Mouse (Mus musculus): ENCODE measurements around the gene Arih1. TPM values are rescaled to one million over a fixed set of nuclear protein-coding genes. Genes with fewer than 3 reads are reported as not detected.
A peak's percentile ranks its signal among the peaks of the same experiment; 100 is the strongest.

The Arih1 gene
- polyA plus RNA-seq, 1 experiment from 2014 or later: 20.4 TPM

- 0% methylated on average over 33 of the region's 34 CpGs for WGBS
Observed at GRCm38 (mm10) chr9:59485511-59486075, 825 bp downstream of the Arih1 start.

GRCm38 (mm10) chr9:59484760-59485159 lies 1.7 kb downstream of the Arih1 start:
- H3K4me3 ChIP-seq (ENCODE audit: low read depth, low read length): peak overlapping the region; percentile 100
- H3K9me3 ChIP-seq (replicated peaks; ENCODE audit: control insufficient read depth, low read length): no peaks in the 10 kb centered on the region
- no peaks in the 10 kb centered on the region for H3K4me1 ChIP-seq (ENCODE audit: control insufficient read depth, insufficient read depth, low read length)
- peak overlapping the region; percentile 99 for H3K9ac ChIP-seq (replicated peaks; ENCODE audit: low read length)
- DNase-seq (ENCODE audit: low spot score) (peak; percentile 21), ATAC-seq (replicated peaks; ENCODE audit: insufficient number of reproducible peaks, low FRiP score, low TSS enrichment, low read depth) (no peak)
- no peaks in the 10 kb centered on the region for H3K27me3 ChIP-seq (ENCODE audit: control insufficient read depth, insufficient read depth, low read length)
- no peaks in the 10 kb centered on the region for H3K36me3 ChIP-seq (replicated peaks; ENCODE audit: control insufficient read depth, insufficient read depth, low read depth, low read length)
- 22% methylated on average over 7 of the region's 7 CpGs for WGBS
- peak overlapping the region; percentile 74 for H3K4me2 ChIP-seq (ENCODE audit: low read depth, low read length)
- no peak overlapping the region for H3K27ac ChIP-seq (replicated peaks; ENCODE audit: low read depth, low read length)

More at GRCm38 (mm10) chr9:59485511-59486075, 825 bp downstream of the Arih1 start:
- ATAC-seq (replicated peaks; ENCODE audit: insufficient number of reproducible peaks, low FRiP score, low TSS enrichment, low read depth) (peak; percentile 37), DNase-seq (ENCODE audit: low spot score) (peak; percentile 60)
- peak overlapping the region; percentile 98 for H3K27ac ChIP-seq (replicated peaks; ENCODE audit: low read depth, low read length)
- peak overlapping the region; percentile 100 for H3K4me3 ChIP-seq (ENCODE audit: low read depth, low read length)
- H3K4me2 ChIP-seq (ENCODE audit: low read depth, low read length): peak overlapping the region; percentile 74
- H3K9ac ChIP-seq (replicated peaks; ENCODE audit: low read length): peak overlapping the region; percentile 99
- no peaks in the 10 kb centered on the region for H3K9me3 ChIP-seq (replicated peaks; ENCODE audit: control insufficient read depth, low read length)
- H3K4me1 ChIP-seq (ENCODE audit: control insufficient read depth, insufficient read depth, low read length): no peaks in the 10 kb centered on the region
- no peaks in the 10 kb centered on the region for H3K27me3 ChIP-seq (ENCODE audit: control insufficient read depth, insufficient read depth, low read length)
- H3K36me3 ChIP-seq (replicated peaks; ENCODE audit: control insufficient read depth, insufficient read depth, low read depth, low read length): no peaks in the 10 kb centered on the region

- DNase-seq (ENCODE audit: low spot score) (no peak), ATAC-seq (replicated peaks; ENCODE audit: insufficient number of reproducible peaks, low FRiP score, low TSS enrichment, low read depth) (no peak)
- H3K27me3 ChIP-seq (ENCODE audit: control insufficient read depth, insufficient read depth, low read length): no peaks in the 10 kb centered on the region
- H3K27ac ChIP-seq (replicated peaks; ENCODE audit: low read depth, low read length): no peak overlapping the region
- no peak overlapping the region for H3K4me3 ChIP-seq (ENCODE audit: low read depth, low read length)
- H3K4me2 ChIP-seq (ENCODE audit: low read depth, low read length): no peak overlapping the region
- 47% methylated on average over 1 of the region's 1 CpGs for WGBS
- no peaks in the 10 kb centered on the region for H3K4me1 ChIP-seq (ENCODE audit: control insufficient read depth, insufficient read depth, low read length)
- no peak overlapping the region for H3K9ac ChIP-seq (replicated peaks; ENCODE audit: low read length)
- H3K36me3 ChIP-seq (replicated peaks; ENCODE audit: control insufficient read depth, insufficient read depth, low read depth, low read length): no peaks in the 10 kb centered on the region; the same call in 1 of the 2 replicates
- no peaks in the 10 kb centered on the region for H3K9me3 ChIP-seq (replicated peaks; ENCODE audit: control insufficient read depth, low read length)
Observed at GRCm38 (mm10) chr9:59482419-59482818, 4.0 kb downstream of the Arih1 start.

- H3K9ac ChIP-seq (replicated peaks; ENCODE audit: low read length): no peak overlapping the region
- H3K9me3 ChIP-seq (replicated peaks; ENCODE audit: control insufficient read depth, low read length): no peaks in the 10 kb centered on the region
- no peak overlapping the region for H3K27ac ChIP-seq (replicated peaks; ENCODE audit: low read depth, low read length)
- DNase-seq (ENCODE audit: low spot score) (no peak), ATAC-seq (replicated peaks; ENCODE audit: insufficient number of reproducible peaks, low FRiP score, low TSS enrichment, low read depth) (no peak)
- H3K27me3 ChIP-seq (ENCODE audit: control insufficient read depth, insufficient read depth, low read length): no peaks in the 10 kb centered on the region
- H3K36me3 ChIP-seq (replicated peaks; ENCODE audit: control insufficient read depth, insufficient read depth, low read depth, low read length): no peaks in the 10 kb centered on the region; the same call in 1 of the 2 replicates
- 96% methylated on average over 2 of the region's 2 CpGs for WGBS
- no peak overlapping the region for H3K4me2 ChIP-seq (ENCODE audit: low read depth, low read length)
- no peaks in the 10 kb centered on the region for H3K4me1 ChIP-seq (ENCODE audit: control insufficient read depth, insufficient read depth, low read length)
- H3K4me3 ChIP-seq (ENCODE audit: low read depth, low read length): no peak overlapping the region
Observed at GRCm38 (mm10) chr9:59476617-59477016, 9.8 kb downstream of the Arih1 start.

- Histone ChIP-seq H3K4me2 (ENCODE audit: low read depth, low read length) (no peak overlapping the region), H3K27me3 (ENCODE audit: control insufficient read depth, insufficient read depth, low read length) (no peaks in the 10 kb centered on the region), H3K27ac (replicated peaks; ENCODE audit: low read depth, low read length) (no peak overlapping the region), H3K4me3 (ENCODE audit: low read depth, low read length) (no peak overlapping the region), H3K4me1 (ENCODE audit: control insufficient read depth, insufficient read depth, low read length) (no peaks in the 10 kb centered on the region), H3K36me3 (replicated peaks; ENCODE audit: control insufficient read depth, insufficient read depth, low read depth, low read length) (no peaks in the 10 kb centered on the region; the same call in 1 of the 2 replicates), H3K9me3 (replicated peaks; ENCODE audit: control insufficient read depth, low read length) (no peaks in the 10 kb centered on the region), H3K9ac (replicated peaks; ENCODE audit: low read length) (no peak overlapping the region)
- 90% methylated on average over 1 of the region's 1 CpGs for WGBS
- DNase-seq (ENCODE audit: low spot score): no peak
- ATAC-seq (replicated peaks; ENCODE audit: insufficient number of reproducible peaks, low FRiP score, low TSS enrichment, low read depth): no peak
Observed at GRCm38 (mm10) chr9:59474838-59475237, 11.6 kb downstream of the Arih1 start.

GRCm38 (mm10) chr9:59473171-59473570 lies 13.2 kb downstream of the Arih1 start:
- WGBS: 88% methylated on average over 2 of the region's 2 CpGs
- H3K4me2 ChIP-seq (ENCODE audit: low read depth, low read length): no peak overlapping the region
- H3K4me3 ChIP-seq (ENCODE audit: low read depth, low read length): no peak overlapping the region
- H3K27ac ChIP-seq (replicated peaks; ENCODE audit: low read depth, low read length): no peak overlapping the region
- H3K27me3 ChIP-seq (ENCODE audit: control insufficient read depth, insufficient read depth, low read length): no peaks in the 10 kb centered on the region
- H3K9me3 ChIP-seq (replicated peaks; ENCODE audit: control insufficient read depth, low read length): no peaks in the 10 kb centered on the region
- ATAC-seq (replicated peaks; ENCODE audit: insufficient number of reproducible peaks, low FRiP score, low TSS enrichment, low read depth) (no peak), DNase-seq (ENCODE audit: low spot score) (no peak)
- H3K36me3 ChIP-seq (replicated peaks; ENCODE audit: control insufficient read depth, insufficient read depth, low read depth, low read length): no peaks in the 10 kb centered on the region; the same call in 1 of the 2 replicates
- H3K4me1 ChIP-seq (ENCODE audit: control insufficient read depth, insufficient read depth, low read length): no peaks in the 10 kb centered on the region
- no peak overlapping the region for H3K9ac ChIP-seq (replicated peaks; ENCODE audit: low read length)

- no peaks in the 10 kb centered on the region for H3K9me3 ChIP-seq (replicated peaks; ENCODE audit: control insufficient read depth, low read length)
- no peak for DNase-seq (ENCODE audit: low spot score)
Observed at GRCm38 (mm10) chr9:59469446-59469845, 17.0 kb downstream of the Arih1 start.

GRCm38 (mm10) chr9:59464293-59464692 lies 22.1 kb downstream of the Arih1 start:
- H3K4me3 ChIP-seq (ENCODE audit: low read depth, low read length): no peak overlapping the region
- DNase-seq (ENCODE audit: low spot score) (no peak), ATAC-seq (replicated peaks; ENCODE audit: insufficient number of reproducible peaks, low FRiP score, low TSS enrichment, low read depth) (no peak)
- H3K4me1 ChIP-seq (ENCODE audit: control insufficient read depth, insufficient read depth, low read length): no peaks in the 10 kb centered on the region
- no peak overlapping the region for H3K4me2 ChIP-seq (ENCODE audit: low read depth, low read length)
- 71% methylated on average over 1 of the region's 1 CpGs for WGBS
- no peaks in the 10 kb centered on the region for H3K36me3 ChIP-seq (replicated peaks; ENCODE audit: control insufficient read depth, insufficient read depth, low read depth, low read length)
- no peaks in the 10 kb centered on the region for H3K9me3 ChIP-seq (replicated peaks; ENCODE audit: control insufficient read depth, low read length)
- no peak overlapping the region for H3K27ac ChIP-seq (replicated peaks; ENCODE audit: low read depth, low read length)
- no peak overlapping the region for H3K9ac ChIP-seq (replicated peaks; ENCODE audit: low read length)
- H3K27me3 ChIP-seq (ENCODE audit: control insufficient read depth, insufficient read depth, low read length): no peaks in the 10 kb centered on the region

More at GRCm38 (mm10) chr9:59469446-59469845, 17.0 kb downstream of the Arih1 start:
- H3K27me3 ChIP-seq (ENCODE audit: control insufficient read depth, insufficient read depth, low read length): no peaks in the 10 kb centered on the region
- no peak overlapping the region for H3K9ac ChIP-seq (replicated peaks; ENCODE audit: low read length)
- H3K4me1 ChIP-seq (ENCODE audit: control insufficient read depth, insufficient read depth, low read length): no peaks in the 10 kb centered on the region
- H3K4me2 ChIP-seq (ENCODE audit: low read depth, low read length): no peak overlapping the region
- no peak overlapping the region for H3K27ac ChIP-seq (replicated peaks; ENCODE audit: low read depth, low read length)
- H3K4me3 ChIP-seq (ENCODE audit: low read depth, low read length): no peak overlapping the region
- ATAC-seq (replicated peaks; ENCODE audit: insufficient number of reproducible peaks, low FRiP score, low TSS enrichment, low read depth): no peak
- 83% methylated on average over 1 of the region's 1 CpGs for WGBS
- no peaks in the 10 kb centered on the region for H3K36me3 ChIP-seq (replicated peaks; ENCODE audit: control insufficient read depth, insufficient read depth, low read depth, low read length)
